Mouse (Mus musculus) intestine, postnatal 0 days (tissue): ENCODE measurements around the gene Sycp1. TPM values are rescaled to one million over a fixed set of nuclear protein-coding genes. Genes with fewer than 3 reads are reported as not detected.

Experiments used
- ATAC-seq: fragments of 200-750 bp; cut with Nextera tagmentation; 2 replicates; pipeline ENCODE4 v1.8.0; 2017; ENCODE audit warnings: mild to moderate bottlenecking, moderate TSS enrichment, moderate library complexity
- H3K27ac ChIP-seq: fragments of 300-500 bp; sonication (generic); 2 replicates; pipeline ENCODE4 v1.5.1; 2014; ENCODE audit warnings: mild to moderate bottlenecking, low read depth, low read length, moderate library complexity
- H3K27me3 ChIP-seq: fragments of 300-500 bp; sonication (generic); replicated peaks from 2 replicates; pipeline ENCODE4 v1.6.1; 2014; ENCODE audit warnings: low read length, mixed read lengths; ENCODE audit not compliant: control insufficient read depth, insufficient read depth
- H3K36me3 ChIP-seq: fragments of 300-500 bp; sonication (generic); 2 replicates; pipeline ENCODE4 v1.6.1; 2014; ENCODE audit warnings: mild to moderate bottlenecking, moderate library complexity; ENCODE audit not compliant: control insufficient read depth, insufficient read depth
- H3K4me1 ChIP-seq: fragments of 300-500 bp; sonication (generic); replicated peaks from 2 replicates; pipeline ENCODE4 v1.6.1; 2014; ENCODE audit warnings: antibody characterized with exemption, low read length, mixed read lengths; ENCODE audit not compliant: control insufficient read depth, insufficient read depth
- H3K4me2 ChIP-seq: fragments of 300-500 bp; sonication (generic); replicated peaks from 2 replicates; pipeline ENCODE4 v1.6.1; 2014; ENCODE audit warnings: low read depth, mild to moderate bottlenecking, moderate library complexity
- H3K4me3 ChIP-seq: fragments of 300-500 bp; sonication (generic); 2 replicates; pipeline ENCODE4 v1.5.1; 2014; ENCODE audit warnings: low read depth, low read length
- H3K9ac ChIP-seq: fragments of 300-500 bp; sonication (generic); 2 replicates; pipeline ENCODE4 v1.6.1; 2014; ENCODE audit warnings: mild to moderate bottlenecking, low read depth, low read length
- H3K9me3 ChIP-seq: fragments of 300-500 bp; sonication (generic); 2 replicates; pipeline ENCODE4 v1.6.1; 2016; ENCODE audit warnings: mixed run types; ENCODE audit not compliant: control insufficient read depth
- CTCF ChIP-seq: sonication (generic); IDR thresholded peaks from 2 replicates; pipeline ENCODE4 v1.5.1; 2016; ENCODE audit warnings: low read depth, mild to moderate bottlenecking, control low read depth, antibody characterized with exemption, moderate library complexity
- WGBS: fragments of 180-500 bp; shearing (Covaris S2); extraction: QIAGEN DNeasy Blood & Tissue Kit; methylation state at CpG from one replicate; pipeline ENCODE4 v1.1.7; 2014; 5-methylcytosine and 5-hydroxymethylcytosine counted together
- polyA plus RNA-seq: library from polyadenylated mRNA; unstranded; fragments of >200 nt; fragmentation: Nextera tagmentation; extraction: Ambion mirVana; gene quantifications from 2 replicates; pipeline ENCODE4 v1.2.1, GENCODE M21; 2015

The Sycp1 gene
- polyA plus RNA-seq: not detected in 2 replicates

DNA sequence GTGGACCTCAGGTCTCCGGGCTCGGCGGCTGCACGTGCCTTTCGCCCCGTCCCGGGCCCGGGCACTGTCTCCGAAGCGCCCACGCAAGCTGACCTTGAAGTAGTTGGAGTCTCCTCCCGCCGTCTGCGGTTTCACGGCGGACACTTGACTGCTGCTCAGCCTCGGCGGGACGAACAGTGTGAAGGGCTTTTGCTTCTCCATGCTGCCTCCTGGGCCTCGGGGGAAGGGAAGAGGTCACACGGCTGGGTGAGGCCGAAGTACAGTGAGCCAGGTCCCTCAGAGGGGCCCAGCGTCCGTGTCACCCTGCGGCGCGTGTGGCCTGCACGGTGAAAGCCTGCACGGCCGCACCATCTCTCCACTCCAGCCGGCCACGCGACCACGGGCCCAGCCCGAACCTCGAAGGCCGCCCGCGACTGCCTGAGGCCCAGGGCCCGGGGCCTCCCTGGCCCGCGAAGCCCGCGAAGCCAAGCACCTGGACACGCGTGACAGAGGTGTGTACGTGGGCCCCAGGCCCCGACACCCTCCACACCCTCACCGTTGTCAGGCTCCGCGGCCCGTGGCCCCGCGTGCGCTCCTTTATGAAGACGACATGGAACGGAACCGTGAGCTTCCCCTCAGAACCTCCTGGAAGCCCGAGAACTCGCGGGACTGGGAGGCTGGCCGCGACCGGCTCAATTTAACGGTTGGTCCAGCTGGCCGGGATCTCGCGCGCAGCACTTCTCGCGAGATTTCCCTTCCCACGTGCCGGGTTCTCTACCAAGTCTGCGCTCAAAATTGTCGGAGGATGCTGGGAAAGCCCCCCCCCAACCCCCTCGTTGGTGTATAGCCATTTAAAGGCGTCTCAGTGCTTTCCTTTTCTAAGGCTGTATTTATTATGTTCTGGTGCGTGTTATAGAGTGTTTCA lies at the start of gene Sycp1:
Gene Sycp1, minus strand, starts transcription at position 650 of the 904 bp plus-strand sequence.
- Histone ChIP-seq H3K4me2 (no peak within 1 kb of the TSS), H3K9ac (no peak within 1 kb of the TSS), H3K27ac (no peak within 1 kb of the TSS), H3K4me3 (no peak within 1 kb of the TSS), H3K4me1 (no peaks in the 10 kb centered on the region), H3K27me3 (no peaks in the 10 kb centered on the region), H3K36me3 (no peaks in the 10 kb centered on the region), H3K9me3 (no peaks in the 10 kb centered on the region; the same call in 1 of the 2 replicates)
- no peak for TF ChIP-seq CTCF
- 91% methylated on average over 78 of the region's 78 CpGs for WGBS
- ATAC-seq: no peak

GRCm38 (mm10) chr3:102980349-102980736 lies 44.4 kb upstream of the Sycp1 start:
- Histone ChIP-seq H3K27ac (no peak overlapping the region), H3K4me3 (no peak overlapping the region), H3K9me3 (no peaks in the 10 kb centered on the region), H3K4me1 (no peaks in the 10 kb centered on the region), H3K4me2 (no peak overlapping the region), H3K9ac (no peak overlapping the region), H3K36me3 (no peaks in the 10 kb centered on the region), H3K27me3 (no peaks in the 10 kb centered on the region)
- TF ChIP-seq CTCF: no peak
- no peak for ATAC-seq
- 57% methylated on average over 3 of the region's 3 CpGs for WGBS

GRCm38 (mm10) chr3:102979550-102980348 lies 43.8 kb upstream of the Sycp1 start:
- no peak overlapping the region for H3K4me2 ChIP-seq
- ATAC-seq: no peak
- 41% methylated on average over 10 of the region's 10 CpGs for WGBS

GRCm38 (mm10) chr3:102976906-102977305 lies 41.0 kb upstream of the Sycp1 start:
- H3K4me1 ChIP-seq: no peaks in the 10 kb centered on the region
- 0 out of 2 replicates have a peak, but pooled peaks have one; percentile 10 for ATAC-seq
- H3K4me2 ChIP-seq: no peak overlapping the region
- no peak overlapping the region for H3K4me3 ChIP-seq
- H3K9me3 ChIP-seq: no peaks in the 10 kb centered on the region
- TF ChIP-seq CTCF: no peak
- H3K27ac ChIP-seq: no peak overlapping the region
- no peak overlapping the region for H3K9ac ChIP-seq
- H3K36me3 ChIP-seq: no peaks in the 10 kb centered on the region
- H3K27me3 ChIP-seq: no peaks in the 10 kb centered on the region
- 43% methylated on average over 4 of the region's 4 CpGs for WGBS

More at GRCm38 (mm10) chr3:102979550-102980348, 43.8 kb upstream of the Sycp1 start:
- no peak for TF ChIP-seq CTCF
- Histone ChIP-seq H3K4me3 (no peak overlapping the region), H3K9ac (no peak overlapping the region), H3K27me3 (no peaks in the 10 kb centered on the region), H3K36me3 (no peaks in the 10 kb centered on the region), H3K27ac (no peak overlapping the region), H3K9me3 (no peaks in the 10 kb centered on the region), H3K4me1 (no peaks in the 10 kb centered on the region)

DNA sequence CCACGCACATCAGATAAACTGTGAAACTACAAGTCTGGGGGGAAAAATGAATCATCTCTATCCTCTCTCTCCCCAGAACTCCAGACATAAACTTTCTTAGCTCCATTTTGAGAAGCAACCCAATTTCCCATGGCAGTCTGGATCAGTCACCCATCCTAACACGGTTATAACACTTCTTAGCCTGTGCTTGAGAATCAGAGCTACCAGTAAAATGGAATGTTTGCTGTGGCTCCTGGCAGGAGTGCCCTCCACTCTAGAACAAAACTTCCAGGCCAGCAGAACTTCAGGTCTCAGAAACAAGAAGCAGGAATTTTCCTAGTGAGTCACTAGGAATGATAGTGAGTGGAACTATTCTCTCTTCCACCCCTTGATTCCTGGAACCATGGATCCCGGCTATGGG lies 34.6 kb upstream of the Sycp1 start:
- H3K27ac ChIP-seq: no peak overlapping the region

DNA sequence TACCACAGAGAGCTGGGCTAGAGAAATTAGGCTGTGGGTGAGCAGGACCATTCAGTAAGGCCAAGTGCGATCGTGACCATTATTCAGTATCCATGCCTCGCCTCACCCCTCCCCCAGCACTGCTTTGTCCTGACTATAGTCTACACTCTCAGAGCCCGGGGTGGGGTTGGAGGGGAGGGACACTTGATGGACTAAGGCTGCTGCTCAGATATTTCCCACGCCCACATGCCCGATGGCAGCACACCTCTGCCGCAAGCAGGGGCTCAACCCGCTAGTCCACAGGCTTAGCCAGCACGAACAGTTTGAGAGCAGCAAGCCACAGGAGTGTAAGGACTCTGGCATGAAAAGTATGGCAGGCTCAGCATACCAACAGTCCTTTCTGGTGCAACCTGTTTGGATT lies 34.2 kb upstream of the Sycp1 start:
- Histone ChIP-seq H3K4me1 (no peaks in the 10 kb centered on the region), H3K4me2 (no peak overlapping the region), H3K4me3 (no peak overlapping the region), H3K27ac (no peak overlapping the region), H3K27me3 (no peaks in the 10 kb centered on the region), H3K9ac (no peak overlapping the region), H3K36me3 (no peaks in the 10 kb centered on the region), H3K9me3 (no peaks in the 10 kb centered on the region)
- ATAC-seq: no peak
- 50% methylated on average over 9 of the region's 9 CpGs for WGBS
- no peak for TF ChIP-seq CTCF

More for the DNA sequence above, 34.6 kb upstream of the Sycp1 start:
- Histone ChIP-seq H3K9me3 (no peaks in the 10 kb centered on the region), H3K4me3 (no peak overlapping the region), H3K4me2 (no peak overlapping the region), H3K36me3 (no peaks in the 10 kb centered on the region), H3K9ac (no peak overlapping the region), H3K27me3 (no peaks in the 10 kb centered on the region), H3K4me1 (no peaks in the 10 kb centered on the region)
- 66% methylated on average over 3 of the region's 3 CpGs for WGBS
- TF ChIP-seq CTCF: no peak
- no peak for ATAC-seq
